Mouse (Mus musculus): ENCODE results near the gene Sh3bgrl2. TPM values are rescaled to one million over a fixed set of nuclear protein-coding genes. Genes with fewer than 3 reads are reported as not detected.

The Sh3bgrl2 gene
- polyA plus RNA-seq, 1 experiment: 8.6 TPM

GRCm38 (mm10) chr9:83563808-83564549, 15.9 kb downstream of the Sh3bgrl2 start:
- TF ChIP-seq CTCF (IDR thresholded peaks at IDR 0.05; ENCODE audit: borderline replicate concordance, extremely low read depth, insufficient read depth, insufficient read length): no peak
- no peak for TF ChIP-seq POLR2A (IDR thresholded peaks at IDR 0.05; ENCODE audit: borderline replicate concordance, extremely low read depth, insufficient read depth, insufficient read length, poor library complexity, severe bottlenecking)
- peak; percentile 31 for DNase-seq (ENCODE audit: low read depth)

- peak; percentile 62 for DNase-seq (ENCODE audit: low read depth)
- no peak for TF ChIP-seq POLR2A (IDR thresholded peaks at IDR 0.05; ENCODE audit: borderline replicate concordance, extremely low read depth, insufficient read depth, insufficient read length, poor library complexity, severe bottlenecking)
- no peak for TF ChIP-seq CTCF (IDR thresholded peaks at IDR 0.05; ENCODE audit: borderline replicate concordance, extremely low read depth, insufficient read depth, insufficient read length)
These were observed 17.0 kb downstream of the Sh3bgrl2 start for GRCm38 (mm10) chr9:83564934-83565652.

- no peak for TF ChIP-seq POLR2A (IDR thresholded peaks at IDR 0.05; ENCODE audit: borderline replicate concordance, extremely low read depth, insufficient read depth, insufficient read length, poor library complexity, severe bottlenecking)
- TF ChIP-seq CTCF (IDR thresholded peaks at IDR 0.05; ENCODE audit: borderline replicate concordance, extremely low read depth, insufficient read depth, insufficient read length): no peak
- DNase-seq (ENCODE audit: low read depth): no peak
These were observed 18.0 kb downstream of the Sh3bgrl2 start for GRCm38 (mm10) chr9:83566141-83566540.

GRCm38 (mm10) chr9:83568125-83568524, 20.0 kb downstream of the Sh3bgrl2 start:
- no peak for TF ChIP-seq CTCF (IDR thresholded peaks at IDR 0.05; ENCODE audit: borderline replicate concordance, extremely low read depth, insufficient read depth, insufficient read length)
- no peak for TF ChIP-seq POLR2A (IDR thresholded peaks at IDR 0.05; ENCODE audit: borderline replicate concordance, extremely low read depth, insufficient read depth, insufficient read length, poor library complexity, severe bottlenecking)
- DNase-seq (ENCODE audit: low read depth): no peak

- peak; percentile 62 for DNase-seq (ENCODE audit: low read depth)
- TF ChIP-seq POLR2A (IDR thresholded peaks at IDR 0.05; ENCODE audit: borderline replicate concordance, extremely low read depth, insufficient read depth, insufficient read length, poor library complexity, severe bottlenecking) (no peak), CTCF (IDR thresholded peaks at IDR 0.05; ENCODE audit: borderline replicate concordance, extremely low read depth, insufficient read depth, insufficient read length) (no peak)
These were observed 20.8 kb downstream of the Sh3bgrl2 start for GRCm38 (mm10) chr9:83568937-83569336.

GRCm38 (mm10) chr9:83569898-83570297, 21.8 kb downstream of the Sh3bgrl2 start:
- DNase-seq (ENCODE audit: low read depth): no peak
- TF ChIP-seq POLR2A (IDR thresholded peaks at IDR 0.05; ENCODE audit: borderline replicate concordance, extremely low read depth, insufficient read depth, insufficient read length, poor library complexity, severe bottlenecking) (no peak), CTCF (IDR thresholded peaks at IDR 0.05; ENCODE audit: borderline replicate concordance, extremely low read depth, insufficient read depth, insufficient read length) (no peak)

- no peak for DNase-seq (ENCODE audit: low read depth)
- no peak for TF ChIP-seq CTCF (IDR thresholded peaks at IDR 0.05; ENCODE audit: borderline replicate concordance, extremely low read depth, insufficient read depth, insufficient read length)
- TF ChIP-seq POLR2A (IDR thresholded peaks at IDR 0.05; ENCODE audit: borderline replicate concordance, extremely low read depth, insufficient read depth, insufficient read length, poor library complexity, severe bottlenecking): no peak
These were observed 23.2 kb downstream of the Sh3bgrl2 start for GRCm38 (mm10) chr9:83571315-83571714.

- TF ChIP-seq CTCF (IDR thresholded peaks at IDR 0.05; ENCODE audit: borderline replicate concordance, extremely low read depth, insufficient read depth, insufficient read length): no peak
- no peak for TF ChIP-seq POLR2A (IDR thresholded peaks at IDR 0.05; ENCODE audit: borderline replicate concordance, extremely low read depth, insufficient read depth, insufficient read length, poor library complexity, severe bottlenecking)
- no peak for DNase-seq (ENCODE audit: low read depth)
These were observed 24.2 kb downstream of the Sh3bgrl2 start for GRCm38 (mm10) chr9:83572326-83572725.

GRCm38 (mm10) chr9:83572870-83573269, 24.7 kb downstream of the Sh3bgrl2 start:
- TF ChIP-seq POLR2A (IDR thresholded peaks at IDR 0.05; ENCODE audit: borderline replicate concordance, extremely low read depth, insufficient read depth, insufficient read length, poor library complexity, severe bottlenecking) (no peak), CTCF (IDR thresholded peaks at IDR 0.05; ENCODE audit: borderline replicate concordance, extremely low read depth, insufficient read depth, insufficient read length) (no peak)
- DNase-seq (ENCODE audit: low read depth): no peak

GRCm38 (mm10) chr9:83573588-83573987, 25.5 kb downstream of the Sh3bgrl2 start:
- TF ChIP-seq POLR2A (IDR thresholded peaks at IDR 0.05; ENCODE audit: borderline replicate concordance, extremely low read depth, insufficient read depth, insufficient read length, poor library complexity, severe bottlenecking): no peak
- TF ChIP-seq CTCF (IDR thresholded peaks at IDR 0.05; ENCODE audit: borderline replicate concordance, extremely low read depth, insufficient read depth, insufficient read length): no peak

GRCm38 (mm10) chr9:83575403-83575802, 27.3 kb downstream of the Sh3bgrl2 start:
- no peak for DNase-seq (ENCODE audit: low read depth)
- no peak for TF ChIP-seq CTCF (IDR thresholded peaks at IDR 0.05; ENCODE audit: borderline replicate concordance, extremely low read depth, insufficient read depth, insufficient read length)
- no peak for TF ChIP-seq POLR2A (IDR thresholded peaks at IDR 0.05; ENCODE audit: borderline replicate concordance, extremely low read depth, insufficient read depth, insufficient read length, poor library complexity, severe bottlenecking)

More at GRCm38 (mm10) chr9:83573588-83573987, 25.5 kb downstream of the Sh3bgrl2 start:
- no peak for DNase-seq (ENCODE audit: low read depth)
